Mouse (Mus musculus) stomach, embryonic 14.5 days (tissue): ENCODE measurements around the gene Gimap4. TPM values are rescaled to one million over a fixed set of nuclear protein-coding genes. Genes with fewer than 3 reads are reported as not detected.
"Not testable (repeated sequence)": the region's sequence is repeated elsewhere in the genome, so short reads cannot be mapped to it uniquely, and the experiment has no call there.

Experiments
- ATAC-seq: fragments of 200-750 bp; cut with Nextera tagmentation; 2 replicates; pipeline ENCODE4 v1.8.0; 2017; ENCODE audit warnings: low read depth, moderate TSS enrichment; ENCODE audit not compliant: insufficient number of reproducible peaks, insufficient read depth, low FRiP score
- H3K27ac ChIP-seq: fragments of 300-500 bp; sonication (generic); 2 replicates; pipeline ENCODE4 v1.5.1; 2014; ENCODE audit warnings: mild to moderate bottlenecking, low read length, moderate library complexity, mixed read lengths
- H3K27me3 ChIP-seq: fragments of 300-500 bp; sonication (generic); 2 replicates; pipeline ENCODE4 v1.6.1; 2014; ENCODE audit warnings: low read length, control low read depth, mixed read lengths; ENCODE audit not compliant: control insufficient read depth, insufficient read depth
- H3K36me3 ChIP-seq: fragments of 300-500 bp; sonication (generic); 2 replicates; pipeline ENCODE4 v1.6.1; 2014; ENCODE audit warnings: mild to moderate bottlenecking, control low read depth, low read length, moderate library complexity, mixed read lengths; ENCODE audit not compliant: control insufficient read depth, insufficient read depth
- H3K4me1 ChIP-seq: fragments of 300-500 bp; sonication (generic); 2 replicates; pipeline ENCODE4 v1.6.1; 2014; ENCODE audit warnings: low read length, control low read depth, mixed read lengths; ENCODE audit not compliant: control insufficient read depth, insufficient read depth
- H3K4me2 ChIP-seq: fragments of 300-500 bp; sonication (generic); replicated peaks from 2 replicates; pipeline ENCODE4 v1.6.1; 2014; ENCODE audit warnings: low read depth, low read length, control low read depth
- H3K4me3 ChIP-seq: fragments of 300-500 bp; sonication (generic); 2 replicates; pipeline ENCODE4 v1.5.1; 2014; ENCODE audit warnings: low read depth, low read length, control low read depth
- H3K9ac ChIP-seq: fragments of 300-500 bp; sonication (generic); replicated peaks from 2 replicates; pipeline ENCODE4 v1.6.1; 2014; ENCODE audit warnings: low read depth, mild to moderate bottlenecking, control low read depth, low read length, moderate library complexity, mixed read lengths
- H3K9me3 ChIP-seq: fragments of 300-500 bp; sonication (generic); 2 replicates; pipeline ENCODE4 v1.6.1; 2016; ENCODE audit warnings: low read depth, low read length, control low read depth; ENCODE audit not compliant: control insufficient read depth
- WGBS: fragments of 180-500 bp; shearing (Covaris S2); extraction: QIAGEN DNeasy Blood & Tissue Kit; methylation state at CpG from one replicate; pipeline ENCODE4 v1.1.7; 2014; 5-methylcytosine and 5-hydroxymethylcytosine counted together
- polyA plus RNA-seq: library from polyadenylated mRNA; unstranded; fragments of >200 nt; fragmentation: Nextera tagmentation; extraction: Ambion mirVana; gene quantifications from 2 replicates; pipeline ENCODE4 v1.2.1, GENCODE M21; 2014

Gene Gimap4
- polyA plus RNA-seq, 1 experiment from 2014 or later: 17.5 TPM

- no peak overlapping the region for H3K4me3 ChIP-seq
- H3K4me1 ChIP-seq: 0 out of 2 replicates have a peak, but pooled peaks cover 2% of the 10 kb centered on the region
- WGBS: 65% methylated on average over 4 of the region's 4 CpGs
- H3K27ac ChIP-seq: no peak overlapping the region
- H3K9me3 ChIP-seq: no peaks in the 10 kb centered on the region
- no peak for ATAC-seq
- no peak overlapping the region for H3K9ac ChIP-seq
- no peak overlapping the region for H3K4me2 ChIP-seq
- H3K36me3 ChIP-seq: no peaks in the 10 kb centered on the region
- no peaks in the 10 kb centered on the region for H3K27me3 ChIP-seq
Measured at GRCm38 (mm10) chr6:48678391-48678790, 6.0 kb upstream of the Gimap4 start.

GRCm38 (mm10) chr6:48679701-48680100, 4.6 kb upstream of the Gimap4 start:
- H3K27me3 ChIP-seq: no peaks in the 10 kb centered on the region
- no peak overlapping the region for H3K4me3 ChIP-seq
- no peak overlapping the region for H3K9ac ChIP-seq
- no peaks in the 10 kb centered on the region for H3K36me3 ChIP-seq
- no peak overlapping the region for H3K4me2 ChIP-seq
- 0 out of 2 replicates have a peak, but pooled peaks cover 2% of the 10 kb centered on the region for H3K4me1 ChIP-seq
- H3K27ac ChIP-seq: no peak overlapping the region
- 79% methylated on average over 6 of the region's 6 CpGs for WGBS
- no peaks in the 10 kb centered on the region for H3K9me3 ChIP-seq
- no peak for ATAC-seq

DNA sequence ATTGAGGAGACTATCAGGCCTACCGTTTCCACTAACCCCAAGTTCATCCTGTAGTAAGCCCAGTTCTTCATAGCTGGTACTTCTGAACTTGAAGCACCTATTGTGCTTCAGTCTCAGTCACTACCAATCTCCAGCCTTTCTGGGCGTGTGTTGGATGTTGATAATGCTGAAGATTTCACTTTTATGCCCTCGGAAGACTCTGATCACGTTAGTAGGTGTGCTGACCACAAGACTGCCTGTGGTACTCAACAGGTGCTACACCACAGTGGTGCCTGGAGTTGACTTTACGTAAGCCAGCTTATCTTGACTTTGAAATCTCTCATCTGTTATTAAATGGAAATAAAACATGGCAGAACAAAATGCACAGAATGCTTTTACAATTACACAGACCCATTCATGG, 3.9 kb upstream of the Gimap4 start:
- 0 out of 2 replicates have a peak, but pooled peaks cover 2% of the 10 kb centered on the region for H3K4me1 ChIP-seq
- no peaks in the 10 kb centered on the region for H3K27me3 ChIP-seq
- H3K36me3 ChIP-seq: no peaks in the 10 kb centered on the region
- 75% methylated on average over 5 of the region's 5 CpGs for WGBS
- H3K9me3 ChIP-seq: no peaks in the 10 kb centered on the region
- H3K4me2 ChIP-seq: no peak overlapping the region
- no peak overlapping the region for H3K4me3 ChIP-seq
- H3K9ac ChIP-seq: no peak overlapping the region
- no peak overlapping the region for H3K27ac ChIP-seq
- no peak for ATAC-seq

- H3K4me3 ChIP-seq: no peak overlapping the region
- no peaks in the 10 kb centered on the region for H3K4me1 ChIP-seq
- H3K27ac ChIP-seq: no peak overlapping the region
- H3K9ac ChIP-seq: no peak overlapping the region
- 67% methylated on average over 3 of the region's 3 CpGs for WGBS
- no peaks in the 10 kb centered on the region for H3K36me3 ChIP-seq
- no peaks in the 10 kb centered on the region for H3K9me3 ChIP-seq
- no peak overlapping the region for H3K4me2 ChIP-seq
- no peaks in the 10 kb centered on the region for H3K27me3 ChIP-seq
- no peak for ATAC-seq
Measured at GRCm38 (mm10) chr6:48681472-48682090, 2.8 kb upstream of the Gimap4 start.

DNA sequence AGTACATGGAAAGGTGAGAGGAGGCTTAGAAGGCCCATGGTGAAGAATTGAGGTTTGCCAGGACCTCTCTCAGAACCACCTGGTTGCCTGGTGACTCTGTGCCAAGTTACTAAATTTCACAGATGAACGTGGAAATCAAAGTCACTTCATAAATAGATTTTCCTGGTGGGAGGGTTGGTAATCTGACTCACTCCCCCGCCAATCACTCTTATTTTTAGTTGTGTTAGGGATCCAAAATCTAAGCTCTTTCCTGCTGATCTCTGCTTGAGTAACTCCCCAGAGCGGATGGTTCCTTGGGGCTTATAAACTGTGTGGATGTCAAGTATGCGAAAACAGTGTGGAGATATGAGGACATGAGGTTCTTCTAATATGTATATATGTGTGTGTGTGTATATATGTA, 2.1 kb upstream of the Gimap4 start:
- Histone ChIP-seq H3K4me2 (no peak overlapping the region), H3K4me3 (no peak overlapping the region), H3K9ac (no peak overlapping the region), H3K9me3 (no peaks in the 10 kb centered on the region), H3K4me1 (no peaks in the 10 kb centered on the region), H3K27ac (no peak overlapping the region), H3K36me3 (no peaks in the 10 kb centered on the region), H3K27me3 (no peaks in the 10 kb centered on the region)
- no peak for ATAC-seq
- 73% methylated on average over 4 of the region's 4 CpGs for WGBS

GRCm38 (mm10) chr6:48683263-48683821, 1.0 kb upstream of the Gimap4 start:
- not testable (repeated sequence) for H3K4me2 ChIP-seq, H3K36me3 ChIP-seq, H3K4me1 ChIP-seq, H3K9ac ChIP-seq, H3K27ac ChIP-seq, H3K4me3 ChIP-seq, H3K9me3 ChIP-seq, H3K27me3 ChIP-seq, ATAC-seq
- WGBS: 96% methylated on average over 3 of the region's 4 CpGs

DNA sequence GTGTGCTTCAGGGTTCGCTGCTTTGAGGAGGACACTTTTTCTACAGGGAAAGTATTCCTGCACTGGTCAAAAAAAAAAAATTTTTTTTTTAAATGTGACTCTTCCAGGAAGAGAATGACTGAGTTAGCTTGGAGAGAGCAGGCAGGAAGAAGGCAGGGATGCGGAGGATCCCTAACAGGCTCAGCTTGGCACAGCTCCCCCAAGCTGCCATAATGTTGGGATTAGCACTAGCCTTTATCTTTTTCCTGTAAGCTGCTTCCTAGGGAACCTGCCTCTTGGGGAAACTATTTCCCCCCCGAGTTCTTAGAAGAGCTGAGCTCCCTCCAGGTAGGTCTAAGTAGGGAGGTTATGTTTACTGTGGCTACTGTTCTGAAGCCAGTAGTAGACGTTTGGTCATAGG, 457 bp downstream of the Gimap4 start:
- no peak for ATAC-seq
- 64% methylated on average over 4 of the region's 4 CpGs for WGBS
- Histone ChIP-seq H3K9me3 (no peaks in the 10 kb centered on the region), H3K4me1 (no peaks in the 10 kb centered on the region), H3K27me3 (no peaks in the 10 kb centered on the region), H3K4me3 (no peak overlapping the region), H3K9ac (no peak overlapping the region), H3K36me3 (no peaks in the 10 kb centered on the region), H3K27ac (peak overlapping the region; percentile 3; the same call in 1 of the 2 replicates), H3K4me2 (0 out of 2 replicates have a peak overlapping the region, but pooled peaks have one; percentile 5)

DNA sequence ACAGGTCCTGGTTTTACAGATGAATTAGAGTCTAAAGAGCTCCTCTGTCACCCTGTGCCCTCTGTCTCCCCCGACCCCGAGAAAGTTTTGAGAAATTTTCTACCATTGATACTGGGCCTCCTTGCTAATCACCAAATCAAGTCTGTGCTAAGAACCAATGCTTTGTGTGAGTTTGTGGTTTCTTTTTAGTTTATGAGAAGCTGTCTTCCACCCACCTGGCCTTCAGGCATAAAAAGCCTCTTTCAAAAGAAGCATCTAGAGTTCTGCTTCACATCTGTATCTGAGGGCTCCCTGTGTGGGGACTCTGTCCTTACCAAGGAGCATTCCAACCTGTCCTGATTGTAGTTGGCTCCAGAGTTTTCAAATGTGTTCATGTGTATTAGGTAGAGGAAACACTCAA, 902 bp downstream of the Gimap4 start:
- H3K4me2 ChIP-seq: 0 out of 2 replicates have a peak overlapping the region, but pooled peaks have one; percentile 5
- no peak overlapping the region for H3K27ac ChIP-seq
- no peaks in the 10 kb centered on the region for H3K4me1 ChIP-seq
- H3K9me3 ChIP-seq: no peaks in the 10 kb centered on the region
- WGBS: 89% methylated on average over 2 of the region's 2 CpGs
- no peak for ATAC-seq
- no peaks in the 10 kb centered on the region for H3K36me3 ChIP-seq
- no peaks in the 10 kb centered on the region for H3K27me3 ChIP-seq
- no peak overlapping the region for H3K9ac ChIP-seq
- no peak overlapping the region for H3K4me3 ChIP-seq
